Mouse (Mus musculus): ENCODE results near the gene Prkar2a. TPM values are rescaled to one million over a fixed set of nuclear protein-coding genes. Genes with fewer than 3 reads are reported as not detected.

Gene Prkar2a
- polyA plus RNA-seq, 1 experiment: 26.6 TPM

- DNase-seq: no peak
- Histone ChIP-seq H3K27ac (ENCODE audit: insufficient read depth, low read length) (no peak overlapping the region), H3K4me1 (ENCODE audit: control insufficient read depth, insufficient read depth, low read length) (peaks cover 4% of the 10 kb centered on the region; the same call in 1 of the 2 replicates), H3K27me3 (ENCODE audit: control insufficient read depth, insufficient read depth, low read length) (no peaks in the 10 kb centered on the region), H3K4me3 (replicated peaks; ENCODE audit: insufficient read depth, low read depth, low read length) (no peak overlapping the region)
- TF ChIP-seq POLR2A (IDR thresholded peaks at IDR 0.05; ENCODE audit: borderline replicate concordance, insufficient read depth, low read length): no peak
- TF ChIP-seq CTCF (IDR thresholded peaks at IDR 0.05; ENCODE audit: borderline replicate concordance, insufficient read depth, low read depth, low read length): no peak
- 76% methylated on average over 4 of the region's 4 CpGs for WGBS
Observed at GRCm38 (mm10) chr9:108781891-108782290, 92.8 kb downstream of the Prkar2a start.

- Histone ChIP-seq H3K4me1 (ENCODE audit: control insufficient read depth, insufficient read depth, low read length) (peaks cover 10% of the 10 kb centered on the region; the same call in 1 of the 2 replicates), H3K27ac (ENCODE audit: insufficient read depth, low read length) (peak overlapping the region; percentile 52), H3K27me3 (ENCODE audit: control insufficient read depth, insufficient read depth, low read length) (no peaks in the 10 kb centered on the region), H3K4me3 (replicated peaks; ENCODE audit: insufficient read depth, low read depth, low read length) (peak overlapping the region; percentile 97)
- DNase-seq: peak in 1 of 2 experiments; percentile 24
- no peak for TF ChIP-seq CTCF (IDR thresholded peaks at IDR 0.05; ENCODE audit: borderline replicate concordance, insufficient read depth, low read depth, low read length)
- no peak for TF ChIP-seq POLR2A (IDR thresholded peaks at IDR 0.05; ENCODE audit: borderline replicate concordance, insufficient read depth, low read length)
- WGBS: 6% methylated on average over 9 of the region's 9 CpGs
Observed at GRCm38 (mm10) chr9:108782836-108783547, 93.9 kb downstream of the Prkar2a start.

- peaks cover 16% of the 10 kb centered on the region; the same call in 1 of the 2 replicates for H3K4me1 ChIP-seq (ENCODE audit: control insufficient read depth, insufficient read depth, low read length)
- peak within 1 kb of the TSS; percentile 97 for H3K4me3 ChIP-seq (replicated peaks; ENCODE audit: insufficient read depth, low read depth, low read length)
- TF ChIP-seq CTCF (IDR thresholded peaks at IDR 0.05; ENCODE audit: borderline replicate concordance, insufficient read depth, low read depth, low read length): no peak
- TF ChIP-seq POLR2A (IDR thresholded peaks at IDR 0.05; ENCODE audit: borderline replicate concordance, insufficient read depth, low read length): peak; percentile 55; the same call in 1 of the 2 replicates
- peak; percentile 96 to 97 for DNase-seq
- WGBS: under 1% methylated on average over 56 of the region's 56 CpGs
- H3K27ac ChIP-seq (ENCODE audit: insufficient read depth, low read length): peak within 1 kb of the TSS; percentile 88
- no peaks in the 10 kb centered on the region for H3K27me3 ChIP-seq (ENCODE audit: control insufficient read depth, insufficient read depth, low read length)
Observed at GRCm38 (mm10) chr9:108783548-108784463, 94.7 kb downstream of the Prkar2a start, which contains the start of gene Ip6k2. Gene Ip6k2, plus strand, starts transcription at chr9:108783796.

- H3K4me1 ChIP-seq (ENCODE audit: control insufficient read depth, insufficient read depth, low read length): peaks cover 16% of the 10 kb centered on the region; the same call in 1 of the 2 replicates
- TF ChIP-seq POLR2A (IDR thresholded peaks at IDR 0.05; ENCODE audit: borderline replicate concordance, insufficient read depth, low read length) (no peak), CTCF (IDR thresholded peaks at IDR 0.05; ENCODE audit: borderline replicate concordance, insufficient read depth, low read depth, low read length) (no peak)
- H3K27ac ChIP-seq (ENCODE audit: insufficient read depth, low read length): no peak overlapping the region
- no peaks in the 10 kb centered on the region for H3K27me3 ChIP-seq (ENCODE audit: control insufficient read depth, insufficient read depth, low read length)
- peak overlapping the region; percentile 16 for H3K4me3 ChIP-seq (replicated peaks; ENCODE audit: insufficient read depth, low read depth, low read length)
- DNase-seq: peak in 1 of 2 experiments; percentile 52
Observed at GRCm38 (mm10) chr9:108785416-108785815, 96.3 kb downstream of the Prkar2a start.

- no peak for DNase-seq
- H3K4me3 ChIP-seq (replicated peaks; ENCODE audit: insufficient read depth, low read depth, low read length): no peak overlapping the region
- H3K27me3 ChIP-seq (ENCODE audit: control insufficient read depth, insufficient read depth, low read length): no peaks in the 10 kb centered on the region
- no peak overlapping the region for H3K27ac ChIP-seq (ENCODE audit: insufficient read depth, low read length)
- 40% methylated on average over 1 of the region's 1 CpGs for WGBS
- no peak for TF ChIP-seq POLR2A (IDR thresholded peaks at IDR 0.05; ENCODE audit: borderline replicate concordance, insufficient read depth, low read length)
- no peak for TF ChIP-seq CTCF (IDR thresholded peaks at IDR 0.05; ENCODE audit: borderline replicate concordance, insufficient read depth, low read depth, low read length)
- H3K4me1 ChIP-seq (ENCODE audit: control insufficient read depth, insufficient read depth, low read length): peaks cover 20% of the 10 kb centered on the region
Observed at GRCm38 (mm10) chr9:108786494-108786893, 97.4 kb downstream of the Prkar2a start.

DNA sequence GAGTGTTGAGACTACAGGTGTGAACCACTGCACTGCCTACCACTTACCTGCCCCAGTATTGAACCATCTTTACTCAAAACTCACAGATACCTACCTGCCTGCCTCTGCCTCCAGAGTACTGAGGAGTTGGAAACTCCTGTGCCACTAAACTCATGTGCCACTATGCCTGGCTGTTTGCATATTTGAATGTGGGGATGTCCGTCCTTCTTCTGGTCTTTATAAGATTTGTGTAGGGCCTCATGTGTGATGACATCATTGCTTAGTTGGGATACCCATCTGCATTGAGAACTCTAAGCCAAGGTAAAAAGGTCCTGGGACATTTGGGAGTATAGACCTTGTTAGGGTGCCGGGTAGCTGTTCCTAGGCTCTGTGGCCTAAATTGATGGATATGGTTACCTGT lies 98.0 kb downstream of the Prkar2a start:
- 67% methylated on average over 2 of the region's 2 CpGs for WGBS
- 0 out of 2 replicates have a peak overlapping the region, but pooled peaks have one; percentile 14 for H3K27ac ChIP-seq (ENCODE audit: insufficient read depth, low read length)
- TF ChIP-seq POLR2A (IDR thresholded peaks at IDR 0.05; ENCODE audit: borderline replicate concordance, insufficient read depth, low read length) (no peak), CTCF (IDR thresholded peaks at IDR 0.05; ENCODE audit: borderline replicate concordance, insufficient read depth, low read depth, low read length) (no peak)
- no peak for DNase-seq
- peaks cover 23% of the 10 kb centered on the region for H3K4me1 ChIP-seq (ENCODE audit: control insufficient read depth, insufficient read depth, low read length)
- no peak overlapping the region for H3K4me3 ChIP-seq (replicated peaks; ENCODE audit: insufficient read depth, low read depth, low read length)
- H3K27me3 ChIP-seq (ENCODE audit: control insufficient read depth, insufficient read depth, low read length): no peaks in the 10 kb centered on the region

DNA sequence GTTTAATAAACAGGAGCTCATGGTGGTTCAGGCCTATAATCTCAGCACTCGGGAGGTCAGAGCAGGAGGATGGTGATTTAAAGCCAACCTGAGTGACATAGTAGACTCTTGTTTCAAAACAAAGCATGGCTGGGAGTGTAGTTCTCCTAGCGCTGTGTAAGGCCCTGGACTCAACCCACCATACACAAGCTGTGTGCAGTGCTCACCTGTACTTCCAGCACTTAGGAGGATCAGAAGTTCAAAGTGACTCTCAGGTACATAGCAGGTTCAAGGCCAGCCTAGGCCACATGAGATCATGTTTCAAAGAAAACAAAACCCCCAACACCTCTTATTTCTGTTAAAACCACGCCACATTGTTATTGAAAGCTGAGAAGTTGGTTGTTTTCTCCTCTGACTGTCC lies 99.6 kb downstream of the Prkar2a start:
- Histone ChIP-seq H3K27me3 (ENCODE audit: control insufficient read depth, insufficient read depth, low read length) (no peaks in the 10 kb centered on the region), H3K4me3 (replicated peaks; ENCODE audit: insufficient read depth, low read depth, low read length) (no peak overlapping the region), H3K4me1 (ENCODE audit: control insufficient read depth, insufficient read depth, low read length) (peaks cover 24% of the 10 kb centered on the region), H3K27ac (ENCODE audit: insufficient read depth, low read length) (no peak overlapping the region)
- WGBS: 57% methylated on average over 3 of the region's 3 CpGs
- TF ChIP-seq CTCF (IDR thresholded peaks at IDR 0.05; ENCODE audit: borderline replicate concordance, insufficient read depth, low read depth, low read length) (no peak), POLR2A (IDR thresholded peaks at IDR 0.05; ENCODE audit: borderline replicate concordance, insufficient read depth, low read length) (no peak)
- DNase-seq: no peak
